ENCODE assay signal across 8 mouse cellular contexts in genomic region chr9:121371946-121372646, GRCm38 (mm10).
DNase-seq lines count a peak whose midpoint lies in the region; ATAC-seq and TF ChIP-seq lines count a peak whose summit lies in the region.

No protein-coding gene starts in this region.

- CTCF ChIA-PET in Patski (lab: Charles Lee): interaction anchor here (1.1 to 1.6 kb wide), 3 partner anchors 17 to 90 kb away, joined by 4 read pairs; no protein-coding TSS in a partner anchor

- no peak for TF ChIP-seq EP300 in liver, postnatal 0 days (IDR thresholded peaks at IDR 0.05; ENCODE audit: low read depth)

- H3K4me1 ChIP-seq in kidney, postnatal 0 days (replicated peaks; ENCODE audit: insufficient read depth, low read length): peaks cover 31% of the 10 kb centered on the region
- H3K4me1 ChIP-seq in forebrain, embryonic 16.5 days (replicated peaks; ENCODE audit: control insufficient read depth, insufficient read depth, low read length): peaks cover 49% of the 10 kb centered on the region
- peaks cover 26% of the 10 kb centered on the region for H3K4me1 ChIP-seq in liver, postnatal 0 days (ENCODE audit: insufficient read depth)

- H3K9me3 ChIP-seq in kidney, postnatal 0 days (replicated peaks; ENCODE audit: low read length): no peaks in the 10 kb centered on the region
- H3K9me3 ChIP-seq in forebrain, embryonic 16.5 days (ENCODE audit: control insufficient read depth, low read length): no peaks in the 10 kb centered on the region
- H3K9me3 ChIP-seq in liver, postnatal 0 days (ENCODE audit: low read length): no peaks in the 10 kb centered on the region

- TF ChIP-seq CTCF in kidney, postnatal 0 days (IDR thresholded peaks at IDR 0.05; ENCODE audit: low read depth): no peak
- TF ChIP-seq CTCF in Patski (IDR thresholded peaks at IDR 0.05): no peak
- no peak for TF ChIP-seq CTCF in liver, postnatal 0 days (IDR thresholded peaks at IDR 0.05; ENCODE audit: low read depth)

- H3K27ac ChIP-seq in kidney, postnatal 0 days: peak overlapping the region; percentile 82
- peak overlapping the region; percentile 91 for H3K27ac ChIP-seq in forebrain, embryonic 16.5 days (ENCODE audit: low read length)
- peak overlapping the region; percentile 80 for H3K27ac ChIP-seq in liver, postnatal 0 days (ENCODE audit: low read depth)

- peak overlapping the region; percentile 65 for H3K4me2 ChIP-seq in kidney, postnatal 0 days (ENCODE audit: low read length)
- H3K4me2 ChIP-seq in forebrain, embryonic 16.5 days (ENCODE audit: low read length): peak overlapping the region; percentile 51
- peak overlapping the region; percentile 67 for H3K4me2 ChIP-seq in liver, postnatal 0 days (ENCODE audit: low read depth, low read length)

- peak overlapping the region; percentile 60; the same call in 1 of the 2 replicates for H3K9ac ChIP-seq in kidney, postnatal 0 days (ENCODE audit: low read depth, low read length)
- peak overlapping the region; percentile 52 for H3K9ac ChIP-seq in forebrain, embryonic 16.5 days (replicated peaks; ENCODE audit: low read depth, low read length)
- peak overlapping the region; percentile 48; the same call in 1 of the 2 replicates for H3K9ac ChIP-seq in liver, postnatal 0 days (replicated peaks)

- POLR2A ChIA-PET in Patski (lab: Charles Lee): interaction anchor here (0.7 to 1.2 kb wide), 3 partner anchors 24 to 72 kb away, joined by 3 to 5 read pairs (median 3); no protein-coding TSS in a partner anchor

- in situ Hi-C loops in Patski (cut with MboI; ENCODE audit: low pct_unique_long_range_greater_than_20kb): loop anchor here (5.0 to 10.0 kb wide), 2 partner anchors 90 to 117 kb away; no protein-coding TSS in a partner anchor

- no peak for DNase-seq in kidney, postnatal 0 days (ENCODE audit: low spot score)
- no peak for DNase-seq in kidney, postnatal 14 days
- DNase-seq in Patski (ENCODE audit: low read depth, low spot score): no peak
- peak; percentile 42 for DNase-seq in liver, postnatal 0 days
- DNase-seq in layer of hippocampus, adult 9-11 months: no peak
- DNase-seq in adrenal gland, postnatal 10 days: no peak
- no peak for DNase-seq in right cerebral cortex, postnatal 14 days

- WGBS in kidney, postnatal 0 days: 8% methylated on average over 11 of the region's 13 CpGs
- 4% methylated on average over 11 of the region's 13 CpGs for WGBS in forebrain, embryonic 16.5 days
- 24% methylated on average over 11 of the region's 13 CpGs for WGBS in liver, postnatal 0 days (ENCODE audit: insufficient replicate concordance)

- peak overlapping the region; percentile 16; the same call in 1 of the 2 replicates for H3K4me3 ChIP-seq in kidney, postnatal 0 days (replicated peaks; ENCODE audit: low read depth, low read length)
- peak overlapping the region; percentile 32 for H3K4me3 ChIP-seq in forebrain, embryonic 16.5 days (replicated peaks; ENCODE audit: low read length)
- H3K4me3 ChIP-seq in liver, postnatal 0 days (ENCODE audit: low read depth, low read length): peak overlapping the region; percentile 25; the same call in 1 of the 2 replicates

- H3K36me3 ChIP-seq in kidney, postnatal 0 days (ENCODE audit: insufficient read depth, low read length): no peaks in the 10 kb centered on the region
- H3K36me3 ChIP-seq in forebrain, embryonic 16.5 days (ENCODE audit: control insufficient read depth, insufficient read depth): no peaks in the 10 kb centered on the region
- no peaks in the 10 kb centered on the region for H3K36me3 ChIP-seq in liver, postnatal 0 days (replicated peaks; ENCODE audit: insufficient read depth, low read length)

- no peaks in the 10 kb centered on the region for H3K27me3 ChIP-seq in kidney, postnatal 0 days (ENCODE audit: insufficient read depth, low read length)
- no peaks in the 10 kb centered on the region for H3K27me3 ChIP-seq in Patski
- H3K27me3 ChIP-seq in forebrain, embryonic 16.5 days (replicated peaks; ENCODE audit: control insufficient read depth, insufficient read depth, low read length): no peaks in the 10 kb centered on the region
- no peaks in the 10 kb centered on the region for H3K27me3 ChIP-seq in liver, postnatal 0 days (ENCODE audit: insufficient read depth, low read length)

- ATAC-seq in kidney, postnatal 0 days (replicated peaks; ENCODE audit: low FRiP score, low read depth): peak; percentile 63
- ATAC-seq in Patski: peak; percentile 61
- peak; percentile 53 for ATAC-seq in forebrain, embryonic 16.5 days
- peak; percentile 42 for ATAC-seq in liver, postnatal 0 days
